Mouse (Mus musculus): ENCODE data around the gene Calcb. TPM values are rescaled to one million over a fixed set of nuclear protein-coding genes. Genes with fewer than 3 reads are reported as not detected.
A peak's percentile ranks its signal among the peaks of the same experiment; 100 is the strongest.

Gene Calcb
- polyA plus RNA-seq, 1 experiment = 10.3 TPM

DNA sequence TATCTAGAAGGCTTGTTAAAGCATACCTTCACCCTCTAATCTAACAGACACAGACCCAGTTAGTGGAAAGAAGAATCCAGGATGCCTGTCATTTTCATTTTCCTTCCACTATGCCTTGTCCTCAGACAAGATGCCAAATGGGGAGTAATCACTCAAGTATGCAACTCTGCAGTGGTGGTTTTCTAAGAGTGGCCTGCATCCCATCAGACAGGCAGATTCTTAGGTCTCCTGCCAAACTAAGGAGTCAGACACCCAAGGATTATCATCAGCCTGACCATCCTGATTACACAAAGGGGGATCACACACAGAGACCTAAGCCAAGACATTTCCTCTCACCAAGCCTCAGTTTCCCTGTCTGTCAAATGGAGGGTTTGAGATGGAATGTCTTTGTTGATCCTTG, 19.7 kb downstream of the Calcb start:
- TF ChIP-seq CTCF (IDR thresholded peaks at IDR 0.05; ENCODE audit: borderline replicate concordance, control insufficient read depth, extremely low read depth, insufficient read depth, low read length, poor library complexity) = no peak
- TF ChIP-seq POLR2A (IDR thresholded peaks at IDR 0.05; ENCODE audit: control insufficient read depth, extremely low read depth, insufficient read depth, low read length, poor library complexity) = no peak
- H3K4me3 ChIP-seq (ENCODE audit: control insufficient read depth, insufficient read depth, low read length) = no peak overlapping the region
- DNase-seq = no peak

GRCm38 (mm10) chr7:114740360-114741165, 22.1 kb downstream of the Calcb start:
- Histone ChIP-seq H3K27me3 (ENCODE audit: control insufficient read depth, insufficient read depth, low read length) (peaks cover 1% of the 10 kb centered on the region; the same call in 1 of the 2 replicates), H3K4me3 (ENCODE audit: control insufficient read depth, insufficient read depth, low read length) (no peak overlapping the region), H3K36me3 (ENCODE audit: control insufficient read depth, insufficient read depth, low read length) (no peaks in the 10 kb centered on the region), H3K27ac (ENCODE audit: control insufficient read depth, insufficient read depth, low read length) (peak overlapping the region; percentile 65), H3K4me1 (replicated peaks; ENCODE audit: control insufficient read depth, insufficient read depth, low read length) (peaks cover 32% of the 10 kb centered on the region)
- peak; percentile 51 for DNase-seq
- WGBS = 35% methylated on average over 6 of the region's 6 CpGs
- TF ChIP-seq POLR2A (IDR thresholded peaks at IDR 0.05; ENCODE audit: control insufficient read depth, extremely low read depth, insufficient read depth, low read length, poor library complexity) (no peak), CTCF (IDR thresholded peaks at IDR 0.05; ENCODE audit: borderline replicate concordance, control insufficient read depth, extremely low read depth, insufficient read depth, low read length, poor library complexity) (no peak)

More for the DNA sequence above, 19.7 kb downstream of the Calcb start:
- Histone ChIP-seq H3K27ac (ENCODE audit: control insufficient read depth, insufficient read depth, low read length) (peak overlapping the region; percentile 36; the same call in 1 of the 2 replicates), H3K4me1 (replicated peaks; ENCODE audit: control insufficient read depth, insufficient read depth, low read length) (peaks cover 26% of the 10 kb centered on the region), H3K27me3 (ENCODE audit: control insufficient read depth, insufficient read depth, low read length) (no peaks in the 10 kb centered on the region), H3K36me3 (ENCODE audit: control insufficient read depth, insufficient read depth, low read length) (no peaks in the 10 kb centered on the region)

DNA sequence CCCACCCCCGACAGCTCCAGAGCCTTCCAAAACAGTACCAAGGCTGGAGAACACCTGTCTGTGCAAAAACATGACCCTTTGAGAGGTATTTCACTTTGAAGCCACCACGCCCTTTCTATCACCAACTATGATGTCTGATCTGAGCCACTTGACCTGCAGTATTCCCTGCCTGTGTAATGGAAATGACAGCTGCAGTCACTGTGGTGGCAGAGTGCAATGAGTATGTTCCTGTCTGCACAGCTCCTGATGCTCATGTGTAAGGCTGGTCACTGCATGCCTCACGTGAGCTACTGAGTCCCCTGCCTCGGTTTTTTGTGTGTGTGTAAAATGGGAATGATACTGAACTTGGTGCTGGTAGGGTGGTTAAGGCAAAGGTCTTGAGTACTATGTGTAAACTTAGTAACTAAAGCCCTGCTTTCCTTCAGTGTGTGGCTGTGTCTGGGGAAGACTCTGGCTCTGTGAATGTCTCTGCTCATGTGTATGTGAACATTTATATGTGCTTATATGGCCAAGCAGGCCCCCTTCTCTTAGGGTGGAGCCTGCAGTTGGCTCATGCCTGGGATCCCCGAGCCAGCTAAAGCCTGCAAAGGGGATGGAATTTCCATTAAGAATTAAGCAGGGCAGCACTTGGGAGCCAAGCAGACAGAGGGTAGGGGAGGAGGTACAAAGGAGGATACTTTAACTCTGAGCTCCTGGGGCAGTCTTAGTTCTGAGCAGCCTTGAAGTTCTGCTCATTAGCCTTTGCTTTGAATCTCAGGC, 24.8 kb downstream of the Calcb start, which contains the start of gene Insc:
Gene Insc (plus strand): TSS at position 673 of the 759 bp plus-strand sequence.
- H3K4me3 ChIP-seq (ENCODE audit: control insufficient read depth, insufficient read depth, low read length) = no peak within 1 kb of the TSS
- H3K4me1 ChIP-seq (replicated peaks; ENCODE audit: control insufficient read depth, insufficient read depth, low read length) = peaks cover 28% of the 10 kb centered on the region
- TF ChIP-seq CTCF (IDR thresholded peaks at IDR 0.05; ENCODE audit: borderline replicate concordance, control insufficient read depth, extremely low read depth, insufficient read depth, low read length, poor library complexity) (no peak), POLR2A (IDR thresholded peaks at IDR 0.05; ENCODE audit: control insufficient read depth, extremely low read depth, insufficient read depth, low read length, poor library complexity) (no peak)
- H3K27me3 ChIP-seq (ENCODE audit: control insufficient read depth, insufficient read depth, low read length) = peaks cover 3% of the 10 kb centered on the region; the same call in 1 of the 2 replicates
- H3K27ac ChIP-seq (ENCODE audit: control insufficient read depth, insufficient read depth, low read length) = no peak within 1 kb of the TSS
- WGBS = 87% methylated on average over 5 of the region's 5 CpGs
- H3K36me3 ChIP-seq (ENCODE audit: control insufficient read depth, insufficient read depth, low read length) = no peaks in the 10 kb centered on the region
- DNase-seq = no peak

DNA sequence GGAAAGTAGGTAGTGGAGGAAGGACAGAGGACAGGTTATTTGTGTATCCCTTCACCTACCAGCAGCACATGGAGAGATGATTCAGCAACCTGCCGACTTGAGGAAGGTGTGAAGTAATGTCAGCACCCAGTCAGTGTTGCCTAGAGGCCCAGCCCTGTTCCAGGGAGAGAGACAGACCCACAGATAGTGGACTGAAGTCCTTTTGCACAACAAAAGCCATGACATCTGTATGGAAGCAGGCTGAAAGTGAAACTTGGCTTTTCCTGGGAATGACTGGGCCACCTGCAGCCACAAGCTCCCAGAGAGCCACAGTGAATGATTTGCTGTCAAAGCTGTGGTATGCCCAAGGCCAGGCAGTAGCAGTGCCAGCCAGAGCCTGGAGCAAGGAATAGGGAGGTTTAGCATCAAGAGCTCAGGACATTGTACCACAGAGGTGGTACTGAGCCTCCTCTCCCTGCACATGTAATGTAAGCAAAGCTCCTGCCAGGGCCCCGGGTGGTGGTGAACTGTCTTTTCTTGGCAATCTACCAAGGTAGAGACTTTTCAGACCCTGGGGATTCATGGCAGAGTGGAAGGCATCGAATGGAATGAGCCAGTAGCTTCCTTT, 26.3 kb downstream of the Calcb start:
- Histone ChIP-seq H3K27ac (ENCODE audit: control insufficient read depth, insufficient read depth, low read length) (no peak overlapping the region), H3K36me3 (ENCODE audit: control insufficient read depth, insufficient read depth, low read length) (no peaks in the 10 kb centered on the region), H3K4me1 (replicated peaks; ENCODE audit: control insufficient read depth, insufficient read depth, low read length) (peaks cover 25% of the 10 kb centered on the region), H3K4me3 (ENCODE audit: control insufficient read depth, insufficient read depth, low read length) (no peak overlapping the region), H3K27me3 (ENCODE audit: control insufficient read depth, insufficient read depth, low read length) (peaks cover 3% of the 10 kb centered on the region; the same call in 1 of the 2 replicates)
- WGBS = 78% methylated on average over 3 of the region's 3 CpGs
- no peak for DNase-seq
- TF ChIP-seq CTCF (IDR thresholded peaks at IDR 0.05; ENCODE audit: borderline replicate concordance, control insufficient read depth, extremely low read depth, insufficient read depth, low read length, poor library complexity) = no peak
- TF ChIP-seq POLR2A (IDR thresholded peaks at IDR 0.05; ENCODE audit: control insufficient read depth, extremely low read depth, insufficient read depth, low read length, poor library complexity) = no peak

DNA sequence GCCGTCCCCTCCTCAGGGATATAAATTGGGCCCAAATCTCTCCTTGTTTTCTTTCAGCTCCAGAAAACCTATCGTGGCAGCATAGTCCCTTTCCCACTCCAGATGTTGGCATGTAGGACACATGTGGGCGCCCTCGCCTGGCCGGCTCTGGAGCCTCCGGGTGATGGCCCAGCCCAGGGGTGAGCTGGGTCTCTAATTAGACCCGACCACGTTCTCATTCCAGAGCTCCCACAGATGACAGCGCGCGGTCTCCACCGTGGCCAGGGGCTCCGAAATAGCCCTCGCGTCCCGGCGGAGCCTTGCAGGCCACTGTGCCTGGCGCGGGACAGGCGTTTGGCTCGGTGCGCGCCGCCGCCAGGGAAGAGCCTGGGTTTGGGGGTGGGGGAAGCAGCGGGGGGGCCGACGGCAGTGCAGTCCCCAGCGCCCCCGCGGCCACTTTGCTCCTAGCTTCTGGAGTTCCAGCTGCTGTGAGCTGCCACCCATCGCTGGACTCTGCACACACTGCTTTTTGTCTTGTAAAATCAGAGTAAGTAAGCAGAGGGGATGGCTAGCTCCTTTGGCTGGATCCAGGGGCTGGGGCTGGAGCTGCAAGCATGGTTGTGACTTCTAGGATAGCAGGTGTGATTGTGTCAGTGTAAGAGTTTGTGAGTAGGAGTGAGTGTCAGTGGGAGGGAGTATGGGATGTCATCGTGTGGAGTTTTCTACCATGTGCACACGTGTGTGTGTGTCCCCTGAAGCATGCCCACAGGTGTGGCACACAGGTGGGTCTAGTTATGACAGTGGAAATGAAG, 27.2 kb downstream of the Calcb start:
- H3K36me3 ChIP-seq (ENCODE audit: control insufficient read depth, insufficient read depth, low read length) = no peaks in the 10 kb centered on the region
- 14% methylated on average over 34 of the region's 34 CpGs for WGBS
- peaks cover 19% of the 10 kb centered on the region for H3K4me1 ChIP-seq (replicated peaks; ENCODE audit: control insufficient read depth, insufficient read depth, low read length)
- no peak overlapping the region for H3K27ac ChIP-seq (ENCODE audit: control insufficient read depth, insufficient read depth, low read length)
- TF ChIP-seq POLR2A (IDR thresholded peaks at IDR 0.05; ENCODE audit: control insufficient read depth, extremely low read depth, insufficient read depth, low read length, poor library complexity) = no peak
- no peak for TF ChIP-seq CTCF (IDR thresholded peaks at IDR 0.05; ENCODE audit: borderline replicate concordance, control insufficient read depth, extremely low read depth, insufficient read depth, low read length, poor library complexity)
- H3K4me3 ChIP-seq (ENCODE audit: control insufficient read depth, insufficient read depth, low read length) = no peak overlapping the region
- peaks cover 3% of the 10 kb centered on the region; the same call in 1 of the 2 replicates for H3K27me3 ChIP-seq (ENCODE audit: control insufficient read depth, insufficient read depth, low read length)
- no peak for DNase-seq
